Mouse (Mus musculus): ENCODE data around the gene Ptpn13.

Ptpn13 gene

GRCm38 (mm10) chr5:103637162-103637561 is 212.2 kb downstream of the Ptpn13 start:
- CTCF ChIA-PET, result interaction anchor here in 3 of 4 experiments (0.6 to 1.2 kb wide), 3 partner anchors 17 to 63 kb away, joined by 3 to 4 read pairs (median 3); no protein-coding TSS in a partner anchor
- POLR2A ChIA-PET, result interaction anchor here in 1 of 4 experiments (1.4 kb wide), 1 partner anchor 8 kb away, joined by 3 read pairs; the partner anchor contains the start of gene Slc10a6

GRCm38 (mm10) chr5:103644167-103644566 is 219.2 kb downstream of the Ptpn13 start:
- POLR2A ChIA-PET, result interaction anchor here in 3 of 4 experiments (0.7 to 3.0 kb wide), 8 partner anchors 10 to 125 kb away, joined by 3 to 24 read pairs (median 6); partner anchors contain the start of genes 1700016H13Rik (in 1 of the 3) and Slc10a6 (in 1 of the 3)
- CTCF ChIA-PET, result interaction anchor here (0.6 to 4.5 kb wide), 14 partner anchors 9 to 675 kb away, joined by 3 to 53 read pairs (median 4); partner anchors contain the start of gene 1700016H13Rik (in 2 of the 4)

GRCm38 (mm10) chr5:103647320-103647719 is 222.3 kb downstream of the Ptpn13 start:
- ChIA-PET POLR2A (no interaction called here), CTCF (no interaction called here)

Data from embryonic stem cell, embryonic (primary cell).